Mouse (Mus musculus): ENCODE data around the gene Rnf220.

Rnf220 gene

GRCm38 (mm10) chr4:117224122-117224521 lies 272.7 kb downstream of the Rnf220 start:
- DNase-seq (ENCODE audit: low spot score): no peak

DNA sequence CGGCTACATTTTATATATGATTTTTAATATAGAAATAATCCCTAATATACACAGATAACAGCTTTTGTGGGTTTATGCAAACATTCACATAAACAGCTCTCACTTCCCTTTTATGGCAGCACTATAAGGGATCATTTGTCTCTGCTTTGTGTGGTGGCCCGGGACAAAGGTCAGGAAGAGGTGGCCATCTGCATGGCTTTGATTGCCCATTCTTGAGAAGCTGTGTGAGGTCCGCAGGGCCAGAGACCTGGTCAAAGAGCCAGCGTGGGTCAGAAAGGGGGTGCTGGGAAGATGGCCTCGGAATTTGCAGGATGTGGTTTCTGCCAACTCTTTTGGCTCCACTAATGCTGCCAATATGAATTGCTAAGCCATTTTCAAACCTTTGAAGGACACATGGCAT lies 273.9 kb downstream of the Rnf220 start:
- DNase-seq (ENCODE audit: low spot score): no peak

DNA sequence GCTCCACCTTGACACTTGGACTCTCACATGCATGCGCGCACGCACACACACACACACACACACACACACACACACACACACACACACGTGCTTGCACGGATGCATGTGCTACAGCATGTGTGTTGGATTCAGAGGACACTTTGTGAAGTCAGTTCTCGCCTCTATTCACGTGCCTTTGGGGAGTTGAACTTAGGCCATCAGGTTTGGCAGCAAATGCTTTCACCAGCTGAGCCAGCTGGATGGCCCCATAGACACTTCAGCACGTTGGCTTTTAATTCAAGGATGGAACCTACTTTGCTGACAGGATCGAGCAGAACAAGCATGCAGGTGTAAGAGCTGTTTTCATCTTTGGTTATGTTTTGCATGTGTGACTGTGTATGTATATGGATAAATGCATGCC lies 275.0 kb downstream of the Rnf220 start:
- DNase-seq (ENCODE audit: low spot score): no peak

Measured in embryo, embryonic 10.5 days (tissue).